Mouse (Mus musculus): ENCODE measurements at regions not wholly inside any gene's neighbourhood (a gene's known extent, or its start where the extent isn't known, plus 50 kb on each side); places are given as distances from the start of the nearest gene placed in this dataset.

DNA sequence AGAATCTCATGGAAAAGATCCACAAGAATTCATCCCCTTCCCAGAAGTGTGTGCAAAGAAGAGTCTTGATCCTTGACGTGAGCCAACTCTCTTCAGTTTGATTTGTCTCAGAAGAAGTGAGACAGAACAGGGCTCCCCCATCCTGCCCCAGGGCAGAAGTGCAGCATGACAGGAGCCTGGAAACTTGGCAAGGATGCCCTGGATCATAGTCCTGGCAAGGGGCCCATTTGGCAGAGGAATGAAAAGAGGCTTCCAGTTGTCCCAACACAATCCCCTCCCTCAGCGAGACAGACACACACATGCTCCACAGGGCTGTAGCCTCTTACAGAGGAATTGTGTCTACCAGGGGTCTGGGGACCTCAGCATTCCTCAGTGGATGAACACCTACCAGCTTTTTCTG lies 102.7 kb downstream of the Ptpn20 start:
- H3K4me3 ChIP-seq (replicated peaks; ENCODE audit: insufficient read depth, low read depth, low read length): no peak overlapping the region
- H3K27ac ChIP-seq (ENCODE audit: insufficient read depth, low read length): no peak overlapping the region
- H3K27me3 ChIP-seq (ENCODE audit: control insufficient read depth, insufficient read depth, low read length): no peaks in the 10 kb centered on the region
- peak; percentile 15 to 29 for DNase-seq
- H3K4me1 ChIP-seq (ENCODE audit: control insufficient read depth, insufficient read depth, low read length): no peaks in the 10 kb centered on the region
- TF ChIP-seq CTCF (IDR thresholded peaks at IDR 0.05; ENCODE audit: borderline replicate concordance, insufficient read depth, low read depth, low read length) (no peak), POLR2A (IDR thresholded peaks at IDR 0.05; ENCODE audit: borderline replicate concordance, insufficient read depth, low read length) (no peak)
- WGBS: 11% methylated on average over 2 of the region's 2 CpGs

DNA sequence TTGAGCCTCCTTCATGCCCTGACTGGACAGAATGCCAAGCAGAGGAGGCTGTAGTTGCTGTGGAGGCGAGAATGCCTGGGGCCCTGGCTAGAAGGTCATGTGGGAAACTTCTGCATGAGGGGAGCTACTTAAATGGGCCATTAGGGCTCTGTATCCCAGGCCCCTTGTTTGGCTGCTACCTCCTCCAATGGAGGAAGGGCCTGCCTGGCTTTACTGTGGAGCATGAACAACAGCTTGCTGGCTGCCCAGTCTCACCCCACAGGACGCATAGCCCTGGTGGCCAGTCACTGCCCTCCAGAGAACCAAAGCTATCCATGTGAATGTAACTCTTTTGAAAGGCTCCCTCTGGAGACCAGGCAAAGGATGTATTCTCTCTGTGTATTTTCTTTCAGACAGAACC lies 105.2 kb downstream of the Ptpn20 start:
- no peak for DNase-seq
- Histone ChIP-seq H3K4me3 (replicated peaks; ENCODE audit: insufficient read depth, low read depth, low read length) (no peak overlapping the region), H3K27ac (ENCODE audit: insufficient read depth, low read length) (no peak overlapping the region), H3K27me3 (ENCODE audit: control insufficient read depth, insufficient read depth, low read length) (no peaks in the 10 kb centered on the region), H3K4me1 (ENCODE audit: control insufficient read depth, insufficient read depth, low read length) (no peaks in the 10 kb centered on the region)
- 77% methylated on average over 2 of the region's 2 CpGs for WGBS
- TF ChIP-seq CTCF (IDR thresholded peaks at IDR 0.05; ENCODE audit: borderline replicate concordance, insufficient read depth, low read depth, low read length): no peak
- no peak for TF ChIP-seq POLR2A (IDR thresholded peaks at IDR 0.05; ENCODE audit: borderline replicate concordance, insufficient read depth, low read length)

DNA sequence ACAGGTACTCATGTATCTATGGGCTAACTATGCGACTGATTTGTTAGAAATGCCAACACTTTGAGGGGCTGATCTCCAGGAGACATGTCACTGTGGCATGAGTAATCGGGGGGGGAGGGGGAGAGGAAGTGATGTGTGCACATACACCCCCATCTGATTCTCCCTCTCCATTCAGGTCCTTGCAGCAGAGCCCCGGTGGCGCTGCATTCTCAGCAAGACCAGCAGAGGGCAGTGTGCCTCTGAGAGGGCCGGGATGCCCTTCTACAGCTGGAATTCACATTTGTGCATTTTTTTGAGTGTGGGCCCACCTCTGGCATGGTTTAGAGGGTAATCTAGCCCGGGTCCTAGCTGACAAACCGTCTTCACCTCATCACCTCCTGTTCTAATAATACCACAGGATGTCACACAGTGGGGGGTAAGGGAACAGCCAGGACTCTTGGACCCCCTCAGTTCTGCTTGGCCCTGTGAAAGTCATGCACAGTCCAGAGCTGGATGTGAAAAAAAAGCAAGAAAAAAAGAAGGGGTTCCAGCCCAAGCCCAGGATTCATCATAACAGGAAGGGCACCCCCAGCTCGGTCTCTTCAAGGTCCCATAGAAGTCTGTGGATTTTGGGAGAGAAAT lies 106.5 kb downstream of the Ptpn20 start:
- no peaks in the 10 kb centered on the region for H3K4me1 ChIP-seq (ENCODE audit: control insufficient read depth, insufficient read depth, low read length)
- 15% methylated on average over 8 of the region's 8 CpGs for WGBS
- TF ChIP-seq CTCF (IDR thresholded peaks at IDR 0.05; ENCODE audit: borderline replicate concordance, insufficient read depth, low read depth, low read length): peak; percentile 81
- no peak for TF ChIP-seq POLR2A (IDR thresholded peaks at IDR 0.05; ENCODE audit: borderline replicate concordance, insufficient read depth, low read length)
- no peak overlapping the region for H3K4me3 ChIP-seq (replicated peaks; ENCODE audit: insufficient read depth, low read depth, low read length)
- no peak overlapping the region for H3K27ac ChIP-seq (ENCODE audit: insufficient read depth, low read length)
- peak; percentile 35 to 56 for DNase-seq
- H3K27me3 ChIP-seq (ENCODE audit: control insufficient read depth, insufficient read depth, low read length): no peaks in the 10 kb centered on the region

DNA sequence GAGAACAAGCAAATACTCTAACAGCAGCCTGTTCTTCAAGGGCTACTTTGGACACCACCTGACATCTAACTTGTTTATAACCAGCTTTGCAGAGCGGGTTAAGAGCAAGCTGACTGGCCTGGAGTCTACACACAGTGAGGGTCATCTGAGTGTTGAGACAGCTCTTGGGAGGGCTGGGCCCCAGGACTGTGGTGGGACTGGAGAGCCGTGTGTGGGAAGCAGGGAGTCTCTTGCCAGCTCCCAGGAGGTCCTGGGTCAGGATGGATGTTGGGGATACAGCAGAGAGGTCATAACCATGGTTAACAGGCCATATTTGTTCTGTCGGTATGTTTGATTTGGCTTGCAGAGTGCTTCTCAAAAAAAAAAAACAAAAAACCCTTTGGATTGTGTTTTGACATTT lies 107.8 kb downstream of the Ptpn20 start:
- no peaks in the 10 kb centered on the region for H3K27me3 ChIP-seq (ENCODE audit: control insufficient read depth, insufficient read depth, low read length)
- no peaks in the 10 kb centered on the region for H3K4me1 ChIP-seq (ENCODE audit: control insufficient read depth, insufficient read depth, low read length)
- no peak overlapping the region for H3K27ac ChIP-seq (ENCODE audit: insufficient read depth, low read length)
- WGBS: 83% methylated on average over 3 of the region's 3 CpGs
- no peak overlapping the region for H3K4me3 ChIP-seq (replicated peaks; ENCODE audit: insufficient read depth, low read depth, low read length)
- TF ChIP-seq CTCF (IDR thresholded peaks at IDR 0.05; ENCODE audit: borderline replicate concordance, insufficient read depth, low read depth, low read length): no peak
- no peak for TF ChIP-seq POLR2A (IDR thresholded peaks at IDR 0.05; ENCODE audit: borderline replicate concordance, insufficient read depth, low read length)
- DNase-seq: no peak

DNA sequence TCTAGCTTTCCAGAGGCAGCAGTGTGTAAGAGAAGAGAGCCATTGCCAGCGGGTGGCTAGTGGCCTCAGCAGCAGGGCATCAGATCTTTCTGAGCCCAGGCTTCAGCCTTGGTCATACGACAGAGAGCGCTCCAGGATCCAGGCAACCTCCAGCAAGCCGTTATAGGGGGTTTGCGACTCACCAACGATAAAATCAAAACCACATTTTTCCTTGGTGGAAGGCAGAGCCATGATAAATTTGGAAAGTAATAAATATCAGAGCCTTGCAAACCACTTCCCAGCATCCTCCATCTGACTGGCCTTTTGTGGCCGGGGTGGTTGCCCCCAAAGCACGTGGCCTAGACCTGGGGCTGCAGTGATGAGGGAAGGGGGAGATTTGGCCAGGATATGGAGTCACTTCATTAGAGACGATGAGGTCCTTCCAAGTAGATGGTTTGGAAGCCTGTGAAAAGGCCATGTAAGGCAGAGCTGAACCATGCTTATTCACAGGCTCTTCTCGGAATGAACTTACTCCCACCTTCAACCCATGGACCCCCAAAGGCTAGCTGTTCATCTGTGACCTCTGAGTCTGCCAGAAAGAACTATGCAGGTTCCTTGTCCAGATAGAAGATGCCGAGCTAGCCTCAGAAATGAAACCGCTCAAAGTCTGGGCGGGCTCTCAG lies 110.9 kb downstream of the Ptpn20 start:
- Histone ChIP-seq H3K27ac (ENCODE audit: insufficient read depth, low read length) (no peak overlapping the region), H3K4me1 (ENCODE audit: control insufficient read depth, insufficient read depth, low read length) (no peaks in the 10 kb centered on the region), H3K4me3 (replicated peaks; ENCODE audit: insufficient read depth, low read depth, low read length) (no peak overlapping the region), H3K27me3 (ENCODE audit: control insufficient read depth, insufficient read depth, low read length) (no peaks in the 10 kb centered on the region)
- no peak for DNase-seq
- no peak for TF ChIP-seq CTCF (IDR thresholded peaks at IDR 0.05; ENCODE audit: borderline replicate concordance, insufficient read depth, low read depth, low read length)
- 83% methylated on average over 13 of the region's 13 CpGs for WGBS

DNA sequence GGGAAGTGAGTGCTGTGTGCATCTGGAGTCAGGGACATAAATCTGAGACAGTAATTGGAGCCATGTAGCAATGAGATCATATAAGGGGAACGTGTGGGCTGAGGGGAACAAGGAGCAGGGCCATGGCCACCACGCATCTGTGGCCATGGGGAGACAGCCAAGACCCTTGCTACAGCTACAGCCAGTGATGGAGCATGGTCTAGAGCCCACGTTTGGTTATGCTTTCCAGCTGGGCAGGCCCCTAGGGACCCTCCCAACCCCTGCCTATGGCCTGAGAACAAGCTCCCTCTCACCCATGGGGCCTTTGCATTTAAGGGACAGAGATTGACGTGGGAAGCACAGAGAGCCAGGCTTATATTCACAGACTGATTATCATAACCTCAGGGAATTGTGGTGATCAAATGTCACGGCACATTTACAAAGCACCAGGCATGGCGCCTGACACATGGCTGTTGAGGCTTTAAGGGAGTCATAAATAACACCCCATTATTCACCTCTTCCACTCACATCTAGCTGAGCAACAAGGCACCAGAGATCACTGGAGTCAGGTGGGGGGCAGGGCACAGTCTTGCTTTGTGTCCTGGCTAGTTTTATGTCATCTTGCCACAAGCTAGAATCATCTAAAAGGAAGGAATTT lies 118.8 kb downstream of the Ptpn20 start:
- no peak for DNase-seq
- no peaks in the 10 kb centered on the region for H3K27me3 ChIP-seq (ENCODE audit: control insufficient read depth, insufficient read depth, low read length)
- no peak overlapping the region for H3K4me3 ChIP-seq (replicated peaks; ENCODE audit: insufficient read depth, low read depth, low read length)
- WGBS: 45% methylated on average over 6 of the region's 6 CpGs
- H3K4me1 ChIP-seq (ENCODE audit: control insufficient read depth, insufficient read depth, low read length): no peaks in the 10 kb centered on the region
- H3K27ac ChIP-seq (ENCODE audit: insufficient read depth, low read length): no peak overlapping the region
- no peak for TF ChIP-seq POLR2A (IDR thresholded peaks at IDR 0.05; ENCODE audit: borderline replicate concordance, insufficient read depth, low read length)
- TF ChIP-seq CTCF (IDR thresholded peaks at IDR 0.05; ENCODE audit: borderline replicate concordance, insufficient read depth, low read depth, low read length): no peak

DNA sequence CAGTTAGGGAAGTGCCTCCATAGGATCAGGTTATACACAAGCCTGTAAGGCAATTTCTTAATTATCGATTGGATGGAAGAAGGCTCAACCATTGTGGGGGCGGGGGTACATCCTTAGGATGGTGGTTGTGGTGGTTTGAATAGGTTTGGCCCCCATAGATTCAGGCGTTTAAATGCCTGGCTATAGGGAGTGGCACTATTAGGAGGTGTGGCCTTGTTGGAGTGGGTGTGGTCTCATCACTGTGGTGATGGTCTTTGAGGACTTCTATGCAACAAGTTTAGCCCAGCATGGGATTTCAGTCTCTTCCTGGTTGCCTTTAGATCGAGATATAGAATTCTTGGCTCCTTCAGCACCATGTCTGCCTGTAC lies 119.3 kb downstream of the Ptpn20 start:
- no peak for DNase-seq
- H3K27me3 ChIP-seq (ENCODE audit: control insufficient read depth, insufficient read depth, low read length): no peaks in the 10 kb centered on the region
- TF ChIP-seq CTCF (IDR thresholded peaks at IDR 0.05; ENCODE audit: borderline replicate concordance, insufficient read depth, low read depth, low read length): no peak
- no peak for TF ChIP-seq POLR2A (IDR thresholded peaks at IDR 0.05; ENCODE audit: borderline replicate concordance, insufficient read depth, low read length)
- no peak overlapping the region for H3K27ac ChIP-seq (ENCODE audit: insufficient read depth, low read length)
- whole genome bisulfite sequencing: 72% methylated on average over 4 of the region's 4 CpGs
- no peak overlapping the region for H3K4me3 ChIP-seq (replicated peaks; ENCODE audit: insufficient read depth, low read depth, low read length)
- no peaks in the 10 kb centered on the region for H3K4me1 ChIP-seq (ENCODE audit: control insufficient read depth, insufficient read depth, low read length)

DNA sequence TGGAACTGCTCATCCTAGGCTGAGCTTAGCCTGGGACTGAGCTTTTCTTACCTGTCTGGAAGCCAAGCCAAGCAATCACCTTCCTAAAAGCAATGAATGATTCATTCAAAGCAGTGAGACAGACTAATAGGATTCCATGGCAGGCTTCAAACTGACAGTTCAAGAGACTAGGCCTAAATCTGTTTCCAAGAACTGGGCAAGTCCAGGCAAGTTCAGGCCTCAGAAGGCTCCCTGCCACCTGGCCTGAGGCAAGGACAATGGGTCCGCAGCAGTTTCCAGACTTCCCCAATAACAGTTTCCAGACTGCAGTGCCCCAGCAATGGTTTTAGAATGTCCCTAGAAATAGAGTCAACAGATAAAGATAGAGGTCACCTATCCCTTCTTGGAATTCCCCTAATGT lies 123.5 kb downstream of the Ptpn20 start:
- H3K4me1 ChIP-seq (ENCODE audit: control insufficient read depth, insufficient read depth, low read length): no peaks in the 10 kb centered on the region
- H3K4me3 ChIP-seq (replicated peaks; ENCODE audit: insufficient read depth, low read depth, low read length): no peak overlapping the region
- WGBS: 91% methylated on average over 1 of the region's 1 CpGs
- TF ChIP-seq CTCF (IDR thresholded peaks at IDR 0.05; ENCODE audit: borderline replicate concordance, insufficient read depth, low read depth, low read length): no peak
- TF ChIP-seq POLR2A (IDR thresholded peaks at IDR 0.05; ENCODE audit: borderline replicate concordance, insufficient read depth, low read length): no peak
- no peaks in the 10 kb centered on the region for H3K27me3 ChIP-seq (ENCODE audit: control insufficient read depth, insufficient read depth, low read length)
- no peak for DNase-seq
- H3K27ac ChIP-seq (ENCODE audit: insufficient read depth, low read length): no peak overlapping the region
